Mouse (Mus musculus) telencephalon, adult 2 months (tissue): Measurements from ENCODE around the gene Mtf2.
"Not testable (repeated sequence)": the region's sequence is repeated elsewhere in the genome, so short reads cannot be mapped to it uniquely, and the experiment has no call there.

Source experiments
- DNase-seq: peaks from one replicate; pipeline ENCODE4 v3.0.0-alpha.2; 2011; ENCODE audit warnings: low read depth, low spot score

The Mtf2 gene

DNA sequence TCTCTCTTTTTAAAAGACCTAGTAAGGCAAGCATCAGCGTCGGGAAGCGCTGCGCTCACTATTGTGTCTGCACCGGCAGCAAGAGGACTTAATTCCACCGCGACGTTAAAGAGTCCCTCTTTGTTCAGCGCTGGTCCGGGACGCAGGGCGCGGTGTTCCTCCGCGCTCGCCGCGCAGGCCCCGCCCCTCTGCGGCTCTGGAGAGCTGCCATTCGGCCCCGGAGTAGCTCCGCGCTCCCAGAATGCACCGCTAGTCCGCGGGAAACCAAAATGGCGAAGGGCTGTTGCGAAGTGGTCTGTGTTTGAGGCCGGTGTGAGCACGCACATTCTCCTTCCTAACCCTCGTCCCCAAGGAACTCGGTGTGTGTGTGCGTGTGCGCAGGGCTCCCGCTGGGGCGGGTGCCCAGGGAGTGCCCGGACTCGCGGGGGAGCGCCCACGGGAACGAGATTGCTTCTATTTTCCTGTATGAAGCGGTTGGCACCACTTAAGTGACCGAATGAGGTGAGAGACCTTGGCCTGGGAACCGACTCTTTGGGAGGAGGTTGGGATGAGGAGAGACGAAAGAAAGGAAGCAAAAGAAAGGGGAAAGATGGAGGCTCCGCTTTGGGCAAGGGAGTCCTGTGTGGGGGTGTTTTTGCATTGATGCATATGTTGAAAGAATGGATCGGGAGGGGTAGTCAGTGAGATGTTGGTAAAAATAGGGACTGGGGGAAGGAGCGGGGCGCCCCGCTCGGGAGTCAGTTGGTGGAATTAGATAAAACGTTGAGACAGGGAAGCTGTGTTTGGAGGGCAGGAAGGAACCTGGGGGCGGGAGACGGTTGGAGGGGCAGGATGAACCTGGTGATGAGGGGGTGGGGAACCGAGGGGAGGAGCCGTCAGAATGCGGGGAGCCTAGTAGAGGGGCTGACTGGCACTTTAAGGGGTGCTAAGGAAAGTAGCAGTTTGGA is at the start of gene Mtf2:
TSS of gene Mtf2 (plus strand) at position 210 of the 947 bp plus-strand sequence.
- DNase-seq, result peak; percentile 98

DNA sequence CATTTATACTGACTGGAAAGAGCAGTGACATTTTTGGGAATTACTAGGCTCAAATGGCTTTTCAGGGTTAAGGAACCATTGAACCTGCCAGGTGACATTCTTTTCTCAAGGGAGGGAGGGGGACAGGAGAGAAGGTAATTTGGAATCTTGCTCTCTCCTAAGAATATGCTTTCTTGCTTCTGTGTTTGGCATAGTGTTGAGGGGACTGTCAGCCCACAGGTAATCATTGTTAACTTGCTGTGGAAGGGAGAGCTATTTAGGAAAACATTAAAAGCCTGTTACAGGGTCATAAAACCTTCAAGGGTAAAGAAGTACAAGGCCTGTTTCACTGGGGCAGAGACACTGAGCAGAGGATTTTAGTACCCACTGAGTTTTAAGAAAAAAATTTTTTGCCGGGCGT is 48.2 kb upstream of the Mtf2 start:
- DNase-seq, result no peak

DNA sequence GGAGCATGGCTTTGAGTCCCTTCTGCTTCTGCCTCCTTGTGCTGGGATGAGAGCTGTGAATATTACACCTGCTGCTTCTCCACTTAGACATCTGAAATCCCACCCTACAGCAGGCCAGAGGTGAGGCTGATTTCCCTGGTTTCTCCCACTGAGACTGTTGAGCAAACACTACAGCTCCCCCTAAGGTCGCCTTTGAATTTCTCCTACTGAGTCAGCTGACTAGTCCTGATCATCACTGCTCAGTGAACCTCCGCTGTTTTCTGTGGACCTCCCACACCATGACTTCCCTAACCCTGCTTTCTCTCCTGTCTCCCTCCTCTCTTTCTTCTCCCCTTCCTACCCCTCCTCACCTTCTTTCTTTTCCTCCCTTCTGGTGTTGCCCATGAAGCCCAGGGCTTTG is 46.1 kb upstream of the Mtf2 start:
- DNase-seq, result no peak

DNA sequence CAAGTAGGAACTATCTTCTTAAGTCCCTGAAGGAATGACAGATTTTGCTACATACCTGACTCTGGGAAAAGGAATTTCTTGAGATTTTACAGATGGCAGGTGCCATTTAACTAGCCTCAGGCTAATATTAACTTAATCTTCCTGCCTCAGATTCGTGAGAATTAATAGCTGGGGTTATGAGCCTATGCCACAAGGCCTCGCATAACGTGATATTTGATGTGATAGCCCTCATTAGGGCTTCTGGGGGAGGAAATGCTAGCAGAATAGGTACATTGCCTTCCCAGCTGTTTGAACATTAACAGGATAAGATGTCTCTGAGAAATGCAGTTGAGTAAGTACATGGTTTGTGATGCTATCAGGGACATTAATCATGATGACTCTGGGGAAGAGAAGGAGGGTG is 44.1 kb upstream of the Mtf2 start:
- no peak for DNase-seq

DNA sequence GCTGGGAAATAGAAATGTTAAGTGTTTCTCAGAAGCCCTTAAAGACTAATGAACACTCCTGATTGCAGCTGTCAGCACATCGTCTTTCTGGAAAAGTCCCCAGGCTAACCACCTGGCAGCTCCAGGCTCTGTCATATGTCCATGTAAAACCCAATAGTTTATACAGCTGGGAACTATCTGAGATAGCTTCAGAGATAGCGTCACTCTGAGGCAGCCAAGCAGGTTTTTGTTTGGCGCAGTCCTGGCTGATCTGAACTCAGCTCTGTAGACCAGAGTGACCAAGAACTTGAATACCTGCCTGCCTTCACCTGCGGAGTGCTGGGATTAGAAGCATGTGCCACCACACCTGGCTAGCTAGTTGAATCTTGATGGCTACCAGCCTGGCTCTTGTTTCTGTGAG is 37.2 kb upstream of the Mtf2 start:
- DNase-seq, result no peak

DNA sequence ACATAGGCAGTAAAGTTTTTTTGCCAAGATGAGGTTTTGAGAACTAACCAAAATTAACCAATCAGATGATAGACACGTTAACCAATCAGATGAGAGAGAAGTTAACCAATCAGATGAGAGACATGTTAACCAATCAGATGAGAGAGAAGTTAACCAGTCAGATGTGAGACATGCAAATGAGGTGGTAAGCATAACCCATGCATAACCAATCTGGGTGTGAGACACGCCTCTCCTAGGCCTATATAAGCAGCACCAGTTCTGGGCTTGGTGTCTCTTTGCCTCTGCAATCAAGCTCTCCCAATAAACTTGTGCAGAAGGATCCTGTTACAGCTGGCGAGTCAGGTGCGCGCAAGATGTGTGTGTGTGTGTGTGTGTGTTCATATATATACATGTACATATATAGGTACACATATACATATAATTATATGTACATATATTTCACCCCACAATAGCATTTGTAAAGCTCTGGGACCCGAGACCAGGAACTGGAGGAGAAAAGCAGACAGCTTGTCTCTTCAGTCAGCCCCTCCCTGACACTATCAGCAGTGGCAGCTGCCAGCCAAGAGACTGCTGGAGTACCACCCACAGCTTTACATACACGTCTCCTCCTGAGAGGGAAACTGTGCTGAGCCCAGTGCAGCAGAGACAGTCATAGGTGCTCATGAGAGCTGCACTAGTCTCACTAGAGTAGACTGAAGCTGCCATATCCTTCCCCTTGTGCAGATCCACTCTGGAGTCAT is 36.5 kb upstream of the Mtf2 start:
- not testable (repeated sequence) for DNase-seq

DNA sequence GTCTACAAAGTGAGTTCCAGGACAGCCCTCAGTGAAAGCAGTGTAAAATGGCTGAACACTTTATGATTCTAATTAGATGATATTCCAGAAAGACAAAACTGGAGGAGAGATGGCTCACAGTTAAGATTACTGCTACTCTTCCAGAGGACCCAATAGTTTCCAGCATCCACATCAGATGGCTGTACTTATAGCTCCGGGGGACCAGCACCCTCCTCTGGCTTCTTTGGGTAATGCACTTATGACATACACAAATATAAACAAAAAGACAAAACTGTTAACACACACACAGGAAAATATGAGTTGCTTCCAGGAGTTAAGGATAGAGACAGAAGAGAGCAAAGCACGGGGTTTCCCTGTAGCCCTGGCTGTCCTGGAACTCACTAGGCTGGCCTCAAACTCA is 35.5 kb upstream of the Mtf2 start:
- no peak for DNase-seq

DNA sequence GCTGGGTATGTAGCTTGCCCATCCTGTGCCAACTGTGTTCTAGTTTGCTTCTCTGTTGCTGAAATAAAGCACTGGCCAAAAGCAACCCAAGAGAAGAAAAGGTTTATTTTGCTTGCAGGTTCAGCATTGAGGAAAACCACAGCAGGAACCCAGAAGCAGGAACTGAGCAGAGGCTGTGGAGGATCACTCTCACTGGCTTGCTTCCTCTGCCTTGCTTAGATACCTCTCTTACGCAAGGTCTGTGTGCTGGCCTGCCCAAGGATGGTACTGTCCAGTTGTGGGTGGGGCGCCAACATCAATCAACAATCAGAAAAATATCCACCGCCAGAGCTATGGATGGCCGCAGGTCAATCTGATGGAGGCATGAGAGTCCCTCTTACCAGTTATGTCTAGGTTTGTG is 34.2 kb upstream of the Mtf2 start:
- DNase-seq, result no peak

DNA sequence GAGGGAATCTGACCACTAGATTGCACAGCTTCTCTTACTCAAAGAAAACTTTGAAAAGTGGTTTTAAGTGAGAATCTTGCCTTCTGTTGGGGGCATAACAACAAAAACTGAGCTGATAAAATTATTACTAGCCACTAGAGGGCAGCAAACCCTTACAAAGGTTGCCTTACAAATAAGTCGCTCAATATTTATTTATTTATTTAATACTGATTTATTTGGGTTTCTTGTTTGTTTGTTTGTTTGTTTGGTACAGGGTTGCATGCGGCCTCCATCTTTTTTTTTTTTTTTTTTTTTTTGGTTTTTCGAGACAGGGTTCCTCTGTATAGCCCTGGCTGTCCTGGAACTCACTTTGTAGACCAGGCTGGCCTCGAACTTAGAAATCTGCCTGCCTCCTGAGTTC is 31.3 kb upstream of the Mtf2 start:
- peak; percentile 53 for DNase-seq

DNA sequence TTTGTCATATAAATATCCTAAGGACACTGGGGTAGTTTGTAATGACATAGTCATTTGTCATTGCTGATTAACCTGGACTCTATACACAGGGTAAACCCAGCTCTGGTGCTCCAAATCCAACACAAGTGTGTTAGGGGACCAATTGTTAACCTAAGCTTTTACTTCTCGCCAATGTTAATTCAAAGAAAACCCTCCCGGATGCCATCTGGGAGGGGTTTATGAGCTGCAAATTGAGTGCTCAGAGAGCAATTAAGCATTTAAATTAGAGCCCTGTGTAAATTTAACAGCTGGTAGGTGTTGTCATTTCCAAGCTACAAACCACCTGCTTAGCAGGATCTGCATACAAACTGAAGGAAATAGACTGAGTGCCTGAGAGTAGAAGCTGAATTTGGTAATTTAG is 30.0 kb upstream of the Mtf2 start:
- no peak for DNase-seq

DNA sequence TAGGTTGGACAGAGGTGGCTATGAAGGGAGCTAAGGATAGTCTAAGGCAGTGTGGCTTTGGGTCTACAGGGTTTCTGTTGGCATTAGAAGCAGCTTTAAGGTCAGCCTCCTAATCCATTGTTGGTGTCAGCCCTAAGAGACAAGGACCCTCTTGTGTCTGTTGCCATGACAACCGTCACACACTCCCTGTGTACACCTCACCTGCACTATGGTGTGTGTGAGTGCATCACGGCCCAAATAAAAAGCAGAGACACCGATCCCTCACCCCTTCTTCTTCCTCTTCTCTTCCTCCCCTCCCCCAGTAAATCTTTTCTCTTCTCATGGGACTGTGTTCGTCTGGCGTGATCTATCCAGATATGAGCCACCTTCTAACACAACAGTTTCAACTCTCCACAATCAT is 23.4 kb upstream of the Mtf2 start:
- DNase-seq, result no peak

DNA sequence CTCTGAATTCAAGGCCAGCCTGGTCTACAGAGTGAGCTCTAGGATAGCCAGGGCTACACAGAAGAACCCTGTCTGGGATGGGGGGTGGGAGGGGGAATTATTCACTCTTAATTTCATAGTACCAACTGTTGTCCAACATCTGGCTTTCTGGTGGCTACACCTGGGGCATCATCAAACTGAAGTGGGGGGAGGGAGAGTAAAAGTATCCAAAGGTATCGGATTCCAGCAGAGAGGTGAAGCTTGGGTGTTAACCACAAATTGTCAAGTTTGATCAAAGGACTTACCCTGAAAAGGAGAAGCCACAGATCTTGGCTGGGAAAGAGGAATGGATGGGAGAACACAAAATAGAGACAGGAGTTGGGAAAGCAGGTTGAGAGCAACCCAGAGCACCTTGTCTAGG is 21.6 kb upstream of the Mtf2 start:
- DNase-seq, result no peak

DNA sequence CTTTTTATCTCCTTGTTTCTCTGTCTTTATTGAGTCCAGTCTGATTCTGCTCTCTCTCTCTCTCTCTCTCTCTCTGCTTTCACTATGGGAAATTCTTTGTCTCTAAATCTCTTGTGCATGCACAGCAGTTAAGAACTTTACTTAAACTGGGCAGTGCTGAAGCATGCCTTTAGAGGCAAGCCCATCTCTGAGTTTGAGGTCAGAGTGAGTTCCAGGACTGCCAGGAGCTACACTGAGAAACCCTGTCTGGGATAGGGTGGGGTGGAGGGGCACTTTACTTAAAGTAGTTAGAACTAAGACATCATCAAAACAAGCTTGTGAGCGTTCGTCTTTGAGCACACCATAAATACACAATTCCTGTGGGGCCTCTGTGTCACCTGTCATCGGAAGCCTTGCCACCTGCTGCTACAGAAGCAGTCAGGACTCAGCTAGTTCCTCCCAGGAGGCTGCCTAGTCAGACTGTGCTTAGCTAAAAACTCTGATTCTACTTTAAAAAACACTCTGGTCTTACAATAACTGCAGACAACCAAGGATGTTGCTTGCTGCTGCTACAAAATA is 15.7 kb upstream of the Mtf2 start:
- DNase-seq, result no peak

DNA sequence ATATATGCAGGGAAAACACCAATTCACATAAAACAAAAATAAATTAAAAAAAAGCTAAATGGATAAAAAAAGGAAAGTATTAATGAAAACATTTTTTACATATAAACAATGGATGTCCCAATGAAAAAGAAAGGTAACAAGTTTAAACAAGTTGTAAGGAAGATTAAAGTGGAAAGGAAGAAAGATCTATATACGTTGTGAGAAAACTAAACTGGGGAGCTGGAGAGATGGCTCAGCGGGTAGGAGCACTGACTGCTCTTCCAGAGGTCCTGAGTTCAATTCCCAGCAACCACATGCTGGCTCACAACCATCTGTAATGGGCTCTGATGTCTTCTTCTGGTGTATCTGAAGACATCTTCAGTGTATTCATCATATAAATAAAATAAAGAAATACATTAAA is 14.4 kb upstream of the Mtf2 start:
- no peak for DNase-seq

DNA sequence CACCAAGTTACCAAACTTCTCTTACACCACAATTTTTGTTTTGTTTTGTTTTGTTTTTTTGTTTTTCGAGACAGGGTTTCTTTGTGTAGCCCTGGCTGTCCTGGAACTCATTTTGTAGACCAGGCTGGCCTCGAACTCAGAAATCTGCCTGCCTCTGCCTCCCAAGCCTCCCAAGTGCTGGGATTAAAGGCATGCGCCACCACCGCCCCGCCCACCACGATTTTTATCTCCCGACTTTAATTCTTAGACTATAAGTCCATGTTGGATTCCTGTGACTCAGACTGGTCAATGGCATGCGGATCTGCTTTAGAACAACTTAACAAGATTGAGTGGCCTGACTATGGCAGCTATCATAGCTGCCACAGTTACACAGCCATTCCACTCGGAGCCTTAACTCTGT is 13.7 kb upstream of the Mtf2 start:
- not testable (repeated sequence) for DNase-seq

DNA sequence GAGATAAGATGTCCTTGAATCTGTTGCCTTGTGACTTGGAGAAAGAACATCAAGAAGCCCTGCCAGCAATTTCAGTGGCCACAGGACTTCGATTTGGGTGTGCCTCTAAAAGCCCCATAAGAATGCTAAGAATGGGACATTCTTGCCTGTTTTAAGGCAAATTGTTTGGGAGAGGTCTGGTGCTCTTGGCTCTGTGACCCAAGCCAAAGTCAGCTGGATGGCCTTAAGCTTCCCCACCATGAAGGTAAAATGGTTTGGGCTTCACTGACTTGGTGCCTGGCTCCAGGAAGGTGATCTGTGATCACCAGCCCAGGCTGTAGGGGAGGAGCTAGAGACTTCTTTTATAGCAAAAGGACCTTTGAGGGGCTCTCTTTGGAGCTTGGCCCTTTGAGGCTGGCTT is 13.3 kb upstream of the Mtf2 start:
- no peak for DNase-seq

DNA sequence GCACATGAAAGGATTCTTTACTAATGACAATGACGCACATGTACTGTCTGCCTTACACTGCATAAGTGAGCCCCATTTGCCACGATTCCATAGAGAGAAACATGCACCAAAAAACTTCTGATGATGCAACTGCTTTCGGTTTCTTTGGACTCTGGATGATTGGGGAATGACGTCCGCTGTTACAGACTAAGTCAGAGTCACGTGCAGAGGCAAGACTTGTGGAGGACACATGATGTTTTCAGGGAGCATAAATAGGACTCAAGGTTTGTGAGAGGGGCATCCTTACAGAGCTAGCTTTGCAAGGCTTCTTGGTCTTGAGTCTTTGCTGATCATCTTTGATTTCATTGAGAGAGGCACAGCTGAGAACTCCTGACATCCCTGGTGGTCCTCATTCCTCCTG is 11.9 kb upstream of the Mtf2 start:
- no peak for DNase-seq

DNA sequence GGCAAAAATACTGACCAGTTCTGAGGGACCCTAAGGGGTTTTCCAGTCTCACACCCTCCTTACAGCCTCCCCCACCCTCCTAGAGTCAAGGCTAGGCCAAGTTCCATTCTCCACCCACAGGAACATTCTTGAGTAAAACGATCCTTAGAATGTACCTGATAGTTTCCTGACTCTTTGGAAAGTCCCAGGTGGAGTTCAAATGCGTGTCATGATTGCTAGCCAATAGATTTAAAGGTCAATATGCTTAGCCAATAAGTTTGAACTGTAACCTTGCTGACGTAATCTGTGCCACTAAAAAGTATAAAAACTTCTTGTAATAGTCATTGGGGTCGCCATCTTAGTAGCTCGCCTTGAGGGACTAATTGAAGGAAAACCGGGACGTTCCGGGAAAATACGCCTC is 5.1 kb upstream of the Mtf2 start:
- no peak for DNase-seq

DNA sequence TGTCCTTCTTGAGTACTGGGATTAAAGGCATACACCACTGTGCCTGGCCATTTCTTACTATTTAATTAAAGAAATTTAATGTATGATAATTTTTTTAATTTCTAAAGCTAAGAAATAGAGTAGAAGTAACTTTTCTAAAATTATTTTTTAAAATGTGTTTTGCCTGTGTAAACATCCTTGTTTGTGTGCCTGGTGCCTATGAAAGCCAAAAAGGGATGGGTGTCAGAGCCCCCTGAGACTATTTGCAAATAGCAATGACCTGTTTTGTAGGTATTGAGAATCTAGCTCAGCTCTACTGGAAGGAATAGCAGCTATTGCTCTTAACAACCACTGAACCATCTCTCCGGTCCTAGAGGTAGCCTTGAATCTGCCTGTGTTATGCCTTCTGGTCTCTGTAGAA is 6.8 kb downstream of the Mtf2 start:
- no peak for DNase-seq

DNA sequence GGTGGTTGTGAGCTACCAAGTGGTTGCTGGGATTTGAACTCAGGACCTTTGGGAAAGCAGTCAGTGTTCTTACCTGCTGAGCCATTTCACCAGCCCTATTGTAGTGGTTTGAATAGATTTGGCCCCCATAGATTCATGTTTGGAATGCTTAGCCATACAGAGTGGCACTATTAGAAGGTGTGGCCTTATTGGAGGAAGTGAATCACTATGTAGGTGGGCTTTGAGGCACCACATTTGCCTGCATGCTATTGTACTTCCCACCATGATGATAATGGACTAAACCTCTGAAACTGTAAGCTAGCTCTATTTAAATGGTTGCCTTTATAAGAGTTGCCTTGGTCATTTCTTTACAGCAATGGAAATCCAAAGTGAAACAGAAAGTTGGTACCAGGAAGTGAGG is 10.8 kb downstream of the Mtf2 start:
- DNase-seq, result no peak

DNA sequence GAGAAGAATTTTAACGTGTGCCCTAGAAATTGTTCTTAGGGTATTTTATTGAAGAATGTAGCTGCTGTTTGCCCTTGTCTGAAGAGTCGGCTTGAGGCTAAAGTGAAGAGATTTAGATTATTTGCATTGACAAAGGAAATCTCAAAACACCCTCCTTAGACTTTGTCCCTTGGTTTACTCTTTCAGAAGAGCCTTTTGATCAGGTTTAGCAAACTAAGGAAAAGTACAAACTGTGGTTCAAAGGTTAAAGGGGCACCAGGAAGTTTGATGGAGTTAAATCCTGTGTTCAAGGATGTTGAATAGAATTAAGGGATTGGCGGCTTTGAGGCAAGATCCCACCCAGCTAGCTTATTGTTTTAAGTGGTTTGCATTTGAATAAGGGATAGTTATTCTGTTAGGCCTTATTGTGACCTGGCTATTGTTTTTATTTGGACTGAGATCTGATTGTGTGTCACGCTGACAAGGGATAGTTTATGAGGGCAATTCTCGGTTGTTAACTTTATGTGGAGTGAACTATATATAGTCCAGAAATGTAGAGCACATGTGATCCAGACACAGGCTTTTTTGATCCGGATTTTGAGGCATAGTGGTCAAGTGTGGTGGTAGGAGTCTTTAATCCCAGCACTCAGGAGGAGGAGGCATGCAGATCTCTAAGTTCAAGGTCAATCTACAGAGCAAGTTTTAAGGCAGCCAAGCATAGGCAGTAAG is 11.5 kb downstream of the Mtf2 start:
- DNase-seq, result no peak

DNA sequence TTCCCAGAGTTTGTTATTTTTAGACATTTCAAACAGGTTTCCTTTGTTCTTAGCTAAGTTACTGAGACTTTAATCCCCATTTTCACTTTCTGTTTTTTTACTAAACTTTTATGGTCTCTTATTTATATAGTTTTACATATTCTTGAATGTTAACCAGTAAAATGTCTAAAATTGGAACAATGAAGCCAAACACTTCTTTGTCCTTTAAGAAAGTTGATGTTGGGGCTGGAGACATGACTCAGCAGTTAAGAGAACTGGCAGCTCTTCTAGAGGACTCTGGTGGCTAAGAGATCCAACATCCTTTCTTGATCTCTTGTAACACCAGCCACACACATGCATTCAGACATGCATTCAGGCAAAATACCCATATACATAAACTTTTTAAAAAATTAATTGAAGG is 14.1 kb downstream of the Mtf2 start:
- no peak for DNase-seq
